Mouse (Mus musculus): ENCODE results near the gene Wdr24. TPM values are rescaled to one million over a fixed set of nuclear protein-coding genes. Genes with fewer than 3 reads are reported as not detected.

Wdr24 gene
- polyA plus RNA-seq, 1 experiment: 18.0 TPM

- H3K4me3 ChIP-seq: peak overlapping the region; percentile 65
- no peaks in the 10 kb centered on the region for H3K79me2 ChIP-seq (ENCODE audit: control insufficient read depth, insufficient read depth)
- TF ChIP-seq POLR2A (IDR thresholded peaks at IDR 0.05; ENCODE audit: insufficient read length, low read depth) (peak; percentile 85), MYOG (IDR thresholded peaks at IDR 0.05; ENCODE audit: control insufficient read depth in 1 of 3, insufficient read depth in 1 of 3, insufficient read length in 2 of 3, low read depth in 2 of 3) (peak in 1 of 3 experiments; percentile 16), MAX (IDR thresholded peaks at IDR 0.05; ENCODE audit: low read depth) (no peak), POLR2AphosphoS2 (IDR thresholded peaks at IDR 0.05; ENCODE audit: insufficient read length, low read depth) (peak; percentile 91)
- peak overlapping the region; percentile 19 for H3ac ChIP-seq (ENCODE audit: control insufficient read depth, insufficient read length)
- no peaks in the 10 kb centered on the region for H3K27me3 ChIP-seq (ENCODE audit: control insufficient read depth, insufficient read depth, insufficient read length)
- H3K36me3 ChIP-seq (ENCODE audit: control insufficient read depth, insufficient read depth): no peaks in the 10 kb centered on the region
- peak overlapping the region; percentile 90 for H3K4me2 ChIP-seq (ENCODE audit: low read depth)
Measured at GRCm38 (mm10) chr17:25791843-25792527, 31.4 kb upstream of the Wdr24 start.

- Histone ChIP-seq H3K27me3 (ENCODE audit: control insufficient read depth, insufficient read depth, insufficient read length) (no peaks in the 10 kb centered on the region), H3K4me3 (peak within 1 kb of the TSS; percentile 65), H3ac (ENCODE audit: control insufficient read depth, insufficient read length) (peak within 1 kb of the TSS; percentile 19), H3K79me2 (ENCODE audit: control insufficient read depth, insufficient read depth) (no peaks in the 10 kb centered on the region), H3K4me2 (ENCODE audit: low read depth) (peak within 1 kb of the TSS; percentile 90), H3K36me3 (ENCODE audit: control insufficient read depth, insufficient read depth) (no peaks in the 10 kb centered on the region)
- TF ChIP-seq SRF (IDR thresholded peaks at IDR 0.05; ENCODE audit: control insufficient read depth, insufficient read length, low read depth) (no peak), CEBPB (IDR thresholded peaks at IDR 0.05; ENCODE audit: insufficient read depth, poor library complexity, severe bottlenecking) (no peak), E2F4 (IDR thresholded peaks at IDR 0.05; ENCODE audit: insufficient read depth) (no peak), POLR2AphosphoS2 (IDR thresholded peaks at IDR 0.05; ENCODE audit: insufficient read length, low read depth) (no peak), TCF12 (IDR thresholded peaks at IDR 0.05; ENCODE audit: insufficient read depth, poor library complexity, severe bottlenecking) (no peak), MYOG (IDR thresholded peaks at IDR 0.05; ENCODE audit: control insufficient read depth in 1 of 3, insufficient read depth in 1 of 3, insufficient read length in 2 of 3, low read depth in 2 of 3) (no peak), POLR2A (IDR thresholded peaks at IDR 0.05; ENCODE audit: insufficient read length, low read depth) (no peak), USF1 (IDR thresholded peaks at IDR 0.05; ENCODE audit: low read depth) (no peak), MYOD1 (IDR thresholded peaks at IDR 0.05; ENCODE audit: control insufficient read depth in 1 of 3, insufficient read length in 2 of 3, low read depth in 2 of 3) (no peak), REST (IDR thresholded peaks at IDR 0.05; ENCODE audit: insufficient read depth, insufficient read length) (no peak), MAX (IDR thresholded peaks at IDR 0.05; ENCODE audit: low read depth) (no peak), TCF3 (IDR thresholded peaks at IDR 0.05; ENCODE audit: insufficient read length, low read depth) (no peak)
Measured at GRCm38 (mm10) chr17:25792615-25793014, 30.8 kb upstream of the Wdr24 start, which contains the start of gene Fam173a. TSS of gene Fam173a (minus strand) at chr17:25792901.

- no peak for TF ChIP-seq SRF (IDR thresholded peaks at IDR 0.05; ENCODE audit: control insufficient read depth, insufficient read length, low read depth)
- TF ChIP-seq E2F4 (IDR thresholded peaks at IDR 0.05; ENCODE audit: insufficient read depth): no peak
- no peak for TF ChIP-seq POLR2A (IDR thresholded peaks at IDR 0.05; ENCODE audit: insufficient read length, low read depth)
- TF ChIP-seq TCF12 (IDR thresholded peaks at IDR 0.05; ENCODE audit: insufficient read depth, poor library complexity, severe bottlenecking): no peak
- no peak for TF ChIP-seq USF1 (IDR thresholded peaks at IDR 0.05; ENCODE audit: low read depth)
- no peak for TF ChIP-seq TCF3 (IDR thresholded peaks at IDR 0.05; ENCODE audit: insufficient read length, low read depth)
- TF ChIP-seq REST (IDR thresholded peaks at IDR 0.05; ENCODE audit: insufficient read depth, insufficient read length): no peak
- TF ChIP-seq POLR2AphosphoS2 (IDR thresholded peaks at IDR 0.05; ENCODE audit: insufficient read length, low read depth): no peak
- TF ChIP-seq MAX (IDR thresholded peaks at IDR 0.05; ENCODE audit: low read depth): no peak
- no peak for TF ChIP-seq MYOD1 (IDR thresholded peaks at IDR 0.05; ENCODE audit: control insufficient read depth in 1 of 3, insufficient read length in 2 of 3, low read depth in 2 of 3)
- no peak for TF ChIP-seq MYOG (IDR thresholded peaks at IDR 0.05; ENCODE audit: control insufficient read depth in 1 of 3, insufficient read depth in 1 of 3, insufficient read length in 2 of 3, low read depth in 2 of 3)
- no peak for TF ChIP-seq CEBPB (IDR thresholded peaks at IDR 0.05; ENCODE audit: insufficient read depth, poor library complexity, severe bottlenecking)
- no peaks in the 10 kb centered on the region for H3K27me3 ChIP-seq (ENCODE audit: control insufficient read depth, insufficient read depth, insufficient read length)
- no peak overlapping the region for H3K4me2 ChIP-seq (ENCODE audit: low read depth)
Measured at GRCm38 (mm10) chr17:25794197-25794596, 29.2 kb upstream of the Wdr24 start.

GRCm38 (mm10) chr17:25794998-25795397, 28.4 kb upstream of the Wdr24 start:
- Histone ChIP-seq H3K4me2 (ENCODE audit: low read depth) (no peak overlapping the region), H3K79me2 (ENCODE audit: control insufficient read depth, insufficient read depth) (no peaks in the 10 kb centered on the region), H3K36me3 (ENCODE audit: control insufficient read depth, insufficient read depth) (no peaks in the 10 kb centered on the region), H3K27me3 (ENCODE audit: control insufficient read depth, insufficient read depth, insufficient read length) (no peaks in the 10 kb centered on the region), H3K4me3 (peak overlapping the region; percentile 47), H3ac (ENCODE audit: control insufficient read depth, insufficient read length) (no peak overlapping the region)
- no peak for TF ChIP-seq POLR2AphosphoS2 (IDR thresholded peaks at IDR 0.05; ENCODE audit: insufficient read length, low read depth)
- no peak for TF ChIP-seq CEBPB (IDR thresholded peaks at IDR 0.05; ENCODE audit: insufficient read depth, poor library complexity, severe bottlenecking)
- TF ChIP-seq POLR2A (IDR thresholded peaks at IDR 0.05; ENCODE audit: insufficient read length, low read depth): no peak
- TF ChIP-seq REST (IDR thresholded peaks at IDR 0.05; ENCODE audit: insufficient read depth, insufficient read length): no peak
- no peak for TF ChIP-seq TCF3 (IDR thresholded peaks at IDR 0.05; ENCODE audit: insufficient read length, low read depth)
- TF ChIP-seq TCF12 (IDR thresholded peaks at IDR 0.05; ENCODE audit: insufficient read depth, poor library complexity, severe bottlenecking): no peak
- no peak for TF ChIP-seq E2F4 (IDR thresholded peaks at IDR 0.05; ENCODE audit: insufficient read depth)
- TF ChIP-seq MYOD1 (IDR thresholded peaks at IDR 0.05; ENCODE audit: control insufficient read depth in 1 of 3, insufficient read length in 2 of 3, low read depth in 2 of 3): no peak

More at GRCm38 (mm10) chr17:25794197-25794596, 29.2 kb upstream of the Wdr24 start:
- no peak overlapping the region for H3ac ChIP-seq (ENCODE audit: control insufficient read depth, insufficient read length)
- no peak overlapping the region for H3K4me3 ChIP-seq
- H3K36me3 ChIP-seq (ENCODE audit: control insufficient read depth, insufficient read depth): no peaks in the 10 kb centered on the region
- no peaks in the 10 kb centered on the region for H3K79me2 ChIP-seq (ENCODE audit: control insufficient read depth, insufficient read depth)
